Mouse (Mus musculus) CD4-positive, CD25-positive, alpha-beta regulatory T cell, adult 2 months (primary cell): ENCODE measurements around the gene Coq8a.

ENCODE experiments used
- DNase-seq: peaks from one replicate; pipeline ENCODE4 v3.0.0-alpha.2; 2012; ENCODE audit warnings: low read depth, low spot score

Gene Coq8a

GRCm38 (mm10) chr1:180199715-180200050 is 281 bp upstream of the Coq8a start:
- DNase-seq = no peak

- no peak for DNase-seq
Observed at GRCm38 (mm10) chr1:180197956-180198355, 1.4 kb downstream of the Coq8a start.

GRCm38 (mm10) chr1:180196508-180196907 is 2.9 kb downstream of the Coq8a start:
- DNase-seq = no peak

- DNase-seq = peak; percentile 99
Observed at GRCm38 (mm10) chr1:180195703-180196381, 3.6 kb downstream of the Coq8a start.

- peak; percentile 45 for DNase-seq
Observed at GRCm38 (mm10) chr1:180194781-180195471, 4.5 kb downstream of the Coq8a start.

- DNase-seq = no peak
Observed at GRCm38 (mm10) chr1:180194048-180194447, 5.4 kb downstream of the Coq8a start.

GRCm38 (mm10) chr1:180193391-180193935 is 5.9 kb downstream of the Coq8a start:
- DNase-seq = no peak

- DNase-seq = no peak
Observed at GRCm38 (mm10) chr1:180192866-180193265, 6.5 kb downstream of the Coq8a start.

- DNase-seq = no peak
Observed at GRCm38 (mm10) chr1:180191651-180192220, 7.7 kb downstream of the Coq8a start.

- DNase-seq = no peak
Observed at GRCm38 (mm10) chr1:180191112-180191511, 8.3 kb downstream of the Coq8a start.

GRCm38 (mm10) chr1:180188951-180189350 is 10.5 kb downstream of the Coq8a start:
- DNase-seq = no peak

- no peak for DNase-seq
Observed at GRCm38 (mm10) chr1:180186371-180186770, 13.0 kb downstream of the Coq8a start.

- no peak for DNase-seq
Observed at GRCm38 (mm10) chr1:180185877-180186276, 13.5 kb downstream of the Coq8a start.

GRCm38 (mm10) chr1:180184768-180185167 is 14.6 kb downstream of the Coq8a start:
- no peak for DNase-seq

GRCm38 (mm10) chr1:180183525-180184159 is 15.8 kb downstream of the Coq8a start:
- DNase-seq = no peak

- no peak for DNase-seq
Observed at GRCm38 (mm10) chr1:180182731-180183130, 16.7 kb downstream of the Coq8a start.

GRCm38 (mm10) chr1:180181966-180182319 is 17.5 kb downstream of the Coq8a start:
- DNase-seq = no peak

GRCm38 (mm10) chr1:180181304-180181965 is 18.0 kb downstream of the Coq8a start:
- no peak for DNase-seq

- no peak for DNase-seq
Observed at GRCm38 (mm10) chr1:180179840-180180239, 19.6 kb downstream of the Coq8a start.

GRCm38 (mm10) chr1:180179100-180179499 is 20.3 kb downstream of the Coq8a start:
- DNase-seq = no peak

GRCm38 (mm10) chr1:180178340-180178739 is 21.1 kb downstream of the Coq8a start:
- no peak for DNase-seq

- DNase-seq = no peak
Observed at GRCm38 (mm10) chr1:180176784-180177183, 22.6 kb downstream of the Coq8a start.
